Mouse (Mus musculus) kidney, embryonic 15.5 days (tissue): ENCODE measurements at regions not wholly inside any gene's neighbourhood (a gene's known extent, or its start where the extent isn't known, plus 50 kb on each side); places are given as distances from the start of the nearest gene placed in this dataset.

Experiments
- ATAC-seq: fragments of 200-750 bp; cut with Nextera tagmentation; replicated peaks from 2 replicates; pipeline ENCODE4 v1.8.0; 2017; ENCODE audit warnings: moderate TSS enrichment; ENCODE audit not compliant: low FRiP score
- H3K27ac ChIP-seq: fragments of 300-500 bp; sonication (generic); 2 replicates; pipeline ENCODE4 v1.5.1; 2015; ENCODE audit warnings: mild to moderate bottlenecking, inconsistent platforms
- H3K27me3 ChIP-seq: fragments of 300-500 bp; sonication (generic); 2 replicates; pipeline ENCODE4 v1.6.1; 2015; ENCODE audit warnings: inconsistent platforms
- H3K36me3 ChIP-seq: fragments of 300-500 bp; sonication (generic); 2 replicates; pipeline ENCODE4 v1.6.1; 2015; ENCODE audit warnings: inconsistent platforms
- H3K4me1 ChIP-seq: fragments of 300-500 bp; sonication (generic); 2 replicates; pipeline ENCODE4 v1.6.1; 2015; ENCODE audit warnings: inconsistent platforms
- H3K4me2 ChIP-seq: fragments of 300-500 bp; sonication (generic); 2 replicates; pipeline ENCODE4 v1.6.1; 2015; ENCODE audit warnings: moderate library complexity, mild to moderate bottlenecking, inconsistent platforms
- H3K4me3 ChIP-seq: fragments of 300-500 bp; sonication (generic); replicated peaks from 2 replicates; pipeline ENCODE4 v1.5.1; 2015; ENCODE audit warnings: mild to moderate bottlenecking, inconsistent platforms
- H3K9ac ChIP-seq: fragments of 300-500 bp; sonication (generic); 2 replicates; pipeline ENCODE4 v1.6.1; 2015; ENCODE audit warnings: mild to moderate bottlenecking, inconsistent platforms
- H3K9me3 ChIP-seq: fragments of 300-500 bp; sonication (generic); replicated peaks from 2 replicates; pipeline ENCODE4 v1.6.1; 2016; ENCODE audit warnings: inconsistent platforms
- WGBS: fragments of 180-500 bp; shearing (Covaris S2); methylation state at CpG from one replicate; pipeline ENCODE4 v1.1.7; 2015; ENCODE audit warnings: mixed read lengths; 5-methylcytosine and 5-hydroxymethylcytosine counted together

DNA sequence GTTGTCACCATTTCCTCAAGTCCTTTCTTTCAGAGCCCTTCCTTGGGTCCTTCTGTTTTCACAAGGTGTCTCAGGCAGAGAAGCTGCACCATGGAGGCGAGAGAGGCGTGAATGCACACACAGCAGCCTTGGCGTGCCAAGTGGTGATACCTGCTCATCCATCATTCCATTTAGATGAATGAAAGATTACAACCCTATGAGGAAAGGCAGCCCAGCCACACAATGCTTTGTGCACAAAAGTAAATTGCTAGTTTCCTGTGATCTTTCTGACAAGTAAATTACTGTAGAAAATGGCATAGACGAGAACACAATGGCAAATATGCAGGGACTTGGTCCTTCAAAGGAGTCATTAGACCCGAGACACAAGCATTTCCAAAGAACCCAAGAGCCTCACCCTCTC is 101.4 kb downstream of the Rnd3 start:
- H3K4me3 ChIP-seq, result no peak overlapping the region
- ATAC-seq, result no peak
- H3K36me3 ChIP-seq, result no peaks in the 10 kb centered on the region
- no peaks in the 10 kb centered on the region; the same call in 1 of the 2 replicates for H3K27me3 ChIP-seq
- no peaks in the 10 kb centered on the region for H3K4me1 ChIP-seq
- WGBS, result 78% methylated on average over 5 of the region's 5 CpGs
- no peak overlapping the region for H3K27ac ChIP-seq
- H3K9ac ChIP-seq, result no peak overlapping the region
- no peak overlapping the region for H3K4me2 ChIP-seq
- no peaks in the 10 kb centered on the region for H3K9me3 ChIP-seq

DNA sequence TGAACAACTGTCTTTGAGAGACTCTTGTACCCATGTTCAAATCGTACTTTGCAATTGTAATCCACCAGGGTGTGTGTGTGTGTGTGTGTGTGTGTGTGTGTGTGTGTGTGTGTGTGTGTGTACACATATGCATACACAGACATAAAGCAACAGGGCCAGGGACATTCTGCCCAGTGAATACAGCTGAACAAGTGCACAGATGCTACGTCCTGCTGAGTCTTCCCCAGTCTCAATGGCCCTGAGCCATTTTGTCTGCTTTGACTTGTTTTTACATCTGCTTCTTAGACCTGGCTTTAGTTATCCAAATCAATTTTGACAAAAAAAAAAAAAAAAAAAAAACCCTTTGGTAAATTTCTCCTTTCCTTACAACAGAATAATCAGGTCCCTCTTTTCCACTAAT is 103.3 kb downstream of the Rnd3 start:
- Histone ChIP-seq H3K4me1 (no peaks in the 10 kb centered on the region), H3K36me3 (no peaks in the 10 kb centered on the region), H3K9ac (no peak overlapping the region), H3K4me2 (no peak overlapping the region), H3K9me3 (no peaks in the 10 kb centered on the region), H3K27ac (no peak overlapping the region), H3K27me3 (no peaks in the 10 kb centered on the region; the same call in 1 of the 2 replicates), H3K4me3 (no peak overlapping the region)
- no peak for ATAC-seq
- WGBS, result 96% methylated on average over 2 of the region's 2 CpGs

DNA sequence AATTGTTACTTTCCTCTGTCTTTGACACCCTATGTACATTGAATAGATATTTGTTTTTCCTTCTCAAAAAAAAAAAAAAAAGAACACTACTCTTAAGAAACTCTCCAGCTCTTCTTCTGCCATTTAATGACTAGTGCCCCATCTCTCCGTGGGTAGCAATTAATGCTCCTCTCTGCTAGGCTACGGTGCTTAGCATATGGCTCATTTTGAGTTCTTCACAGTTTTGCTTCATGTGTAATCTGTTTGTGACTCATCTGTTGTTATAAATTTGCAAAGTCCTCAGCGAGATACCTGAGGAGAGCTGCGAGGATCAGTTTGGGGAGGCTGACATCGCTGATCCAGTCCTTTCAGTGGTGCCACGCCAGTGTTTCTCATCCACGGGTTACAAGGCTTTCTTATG is 107.8 kb downstream of the Rnd3 start:
- Histone ChIP-seq H3K36me3 (no peaks in the 10 kb centered on the region), H3K9me3 (no peaks in the 10 kb centered on the region), H3K4me2 (no peak overlapping the region), H3K9ac (no peak overlapping the region), H3K27ac (no peak overlapping the region), H3K27me3 (no peaks in the 10 kb centered on the region), H3K4me3 (no peak overlapping the region), H3K4me1 (no peaks in the 10 kb centered on the region; the same call in 1 of the 2 replicates)
- WGBS, result 53% methylated on average over 7 of the region's 7 CpGs
- no peak for ATAC-seq

DNA sequence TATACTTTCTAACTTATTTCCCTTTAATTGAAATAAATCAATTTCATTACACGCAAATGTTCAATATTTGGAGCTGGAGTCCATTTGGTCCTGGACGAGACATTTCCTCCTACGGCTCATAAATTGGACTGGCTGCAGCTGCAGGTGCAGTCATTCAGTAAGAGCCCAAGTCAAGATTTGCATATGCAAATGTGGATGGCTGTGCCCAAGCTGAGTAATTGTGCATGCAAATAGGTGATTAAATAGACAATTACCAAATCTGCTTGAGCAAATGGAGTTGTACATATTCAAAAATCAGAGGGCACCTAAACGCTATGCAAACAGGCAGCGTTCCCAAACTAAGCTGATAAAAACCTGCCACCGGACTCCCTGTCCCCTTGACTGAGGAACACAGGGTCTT is 110.2 kb downstream of the Rnd3 start:
- Histone ChIP-seq H3K4me2 (no peak overlapping the region), H3K9ac (no peak overlapping the region), H3K27ac (no peak overlapping the region), H3K4me3 (no peak overlapping the region), H3K27me3 (no peaks in the 10 kb centered on the region), H3K9me3 (no peaks in the 10 kb centered on the region), H3K4me1 (no peaks in the 10 kb centered on the region; the same call in 1 of the 2 replicates), H3K36me3 (no peaks in the 10 kb centered on the region)
- no peak for ATAC-seq
- 49% methylated on average over 6 of the region's 6 CpGs for WGBS

DNA sequence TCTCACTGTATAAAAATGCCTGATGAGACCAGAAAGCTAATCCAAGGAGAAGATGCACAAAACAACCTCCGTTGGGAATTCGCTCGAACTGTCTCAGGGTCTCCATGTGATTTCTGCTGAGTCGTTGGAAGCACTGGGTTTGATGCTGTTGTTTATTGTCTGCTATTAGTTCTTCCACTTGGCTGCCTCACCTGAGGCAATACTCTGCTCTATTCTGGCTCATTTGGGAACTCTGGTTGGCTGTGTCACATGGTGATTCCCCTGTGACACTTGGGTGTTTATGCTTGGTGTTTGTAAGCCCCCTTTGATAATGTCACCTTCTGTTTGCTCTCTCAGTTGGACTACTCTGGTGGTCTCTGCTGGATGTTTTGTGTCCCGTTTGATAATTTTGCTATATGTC is 111.9 kb downstream of the Rnd3 start:
- no peak overlapping the region for H3K9ac ChIP-seq
- H3K27me3 ChIP-seq, result no peaks in the 10 kb centered on the region
- no peak for ATAC-seq
- H3K4me1 ChIP-seq, result peaks cover 3% of the 10 kb centered on the region; the same call in 1 of the 2 replicates
- H3K36me3 ChIP-seq, result no peaks in the 10 kb centered on the region
- no peaks in the 10 kb centered on the region for H3K9me3 ChIP-seq
- H3K27ac ChIP-seq, result no peak overlapping the region
- H3K4me2 ChIP-seq, result no peak overlapping the region
- 72% methylated on average over 5 of the region's 5 CpGs for WGBS
- no peak overlapping the region for H3K4me3 ChIP-seq

DNA sequence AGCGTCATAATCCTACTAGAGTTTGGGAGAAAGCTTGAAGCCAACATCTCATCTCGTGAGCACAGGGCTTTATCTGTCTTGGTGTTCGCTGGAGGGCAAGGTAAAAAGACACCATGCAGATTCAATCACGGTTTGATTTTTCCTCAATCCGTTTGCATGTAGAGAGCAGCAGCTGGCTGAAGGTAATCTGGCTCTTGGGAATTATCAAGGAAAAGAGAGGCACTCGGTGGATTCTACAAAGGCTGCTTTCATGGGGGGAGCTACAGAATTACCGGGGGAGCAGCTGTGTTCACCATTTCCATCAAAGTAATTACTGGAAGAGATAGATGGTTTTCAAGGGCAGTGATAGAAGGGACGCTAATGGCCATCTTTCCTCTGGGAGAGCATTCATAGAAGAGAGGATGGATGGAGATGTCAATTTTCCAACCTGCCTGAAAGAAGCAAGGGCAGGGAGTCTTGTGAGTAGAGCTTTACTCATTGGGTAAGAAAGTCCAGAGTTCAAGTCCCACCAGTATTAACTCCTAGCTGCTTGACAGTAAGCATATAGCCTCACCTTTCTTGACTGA is 112.6 kb downstream of the Rnd3 start:
- H3K36me3 ChIP-seq, result no peaks in the 10 kb centered on the region
- no peak overlapping the region for H3K4me2 ChIP-seq
- no peak overlapping the region for H3K4me3 ChIP-seq
- no peak overlapping the region for H3K9ac ChIP-seq
- H3K27me3 ChIP-seq, result no peaks in the 10 kb centered on the region
- H3K27ac ChIP-seq, result no peak overlapping the region
- 81% methylated on average over 8 of the region's 8 CpGs for whole genome bisulfite sequencing
- no peak for ATAC-seq
- H3K9me3 ChIP-seq, result no peaks in the 10 kb centered on the region
- H3K4me1 ChIP-seq, result peaks cover 3% of the 10 kb centered on the region; the same call in 1 of the 2 replicates

DNA sequence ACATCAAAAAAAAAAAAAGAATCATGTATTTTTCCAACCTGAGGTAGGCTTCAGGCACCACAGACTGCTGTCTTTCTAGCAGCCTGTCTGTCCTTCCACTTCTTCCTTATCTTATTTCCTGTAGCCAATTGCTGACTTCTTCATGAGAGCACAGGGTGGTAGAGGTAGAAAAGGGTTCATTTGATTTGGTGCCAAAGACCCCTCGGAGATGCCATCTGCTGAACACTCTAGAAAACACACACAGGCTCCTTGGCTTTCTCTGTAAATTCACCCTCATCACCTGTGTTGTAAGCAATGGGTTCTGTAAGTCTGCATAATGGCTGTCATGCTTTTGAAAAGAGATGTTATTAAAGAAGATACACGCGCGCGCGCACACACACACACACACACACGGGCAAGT is 115.0 kb downstream of the Rnd3 start:
- Histone ChIP-seq H3K4me2 (no peak overlapping the region), H3K4me1 (peaks cover 3% of the 10 kb centered on the region; the same call in 1 of the 2 replicates), H3K4me3 (no peak overlapping the region), H3K9me3 (no peaks in the 10 kb centered on the region), H3K27me3 (no peaks in the 10 kb centered on the region), H3K27ac (no peak overlapping the region), H3K36me3 (no peaks in the 10 kb centered on the region), H3K9ac (no peak overlapping the region)
- 92% methylated on average over 7 of the region's 7 CpGs for WGBS
- ATAC-seq, result no peak

DNA sequence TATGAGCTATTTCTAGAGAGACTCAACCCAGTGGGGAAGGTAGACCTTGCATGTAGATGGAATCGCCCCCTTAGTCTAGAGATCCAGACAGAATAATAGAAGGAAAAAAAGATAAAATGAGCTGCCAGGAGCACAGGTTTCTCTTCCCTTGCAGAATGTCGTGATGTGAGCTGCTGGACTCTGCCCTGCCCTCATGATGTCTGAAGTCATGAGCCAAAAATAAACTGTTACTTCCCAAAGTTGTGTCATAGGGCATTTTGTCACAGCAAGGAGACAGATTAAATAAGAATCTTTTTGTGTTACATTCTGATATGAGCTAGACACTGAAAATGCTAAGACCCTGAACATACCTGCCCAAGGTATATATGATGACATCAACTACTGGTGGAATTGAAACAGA is 126.4 kb downstream of the Rnd3 start:
- WGBS, result 71% methylated on average over 2 of the region's 2 CpGs
- Histone ChIP-seq H3K4me2 (no peak overlapping the region), H3K9me3 (no peaks in the 10 kb centered on the region), H3K36me3 (no peaks in the 10 kb centered on the region), H3K4me1 (no peaks in the 10 kb centered on the region), H3K27ac (no peak overlapping the region), H3K27me3 (no peaks in the 10 kb centered on the region), H3K4me3 (no peak overlapping the region), H3K9ac (no peak overlapping the region)
- ATAC-seq, result no peak

DNA sequence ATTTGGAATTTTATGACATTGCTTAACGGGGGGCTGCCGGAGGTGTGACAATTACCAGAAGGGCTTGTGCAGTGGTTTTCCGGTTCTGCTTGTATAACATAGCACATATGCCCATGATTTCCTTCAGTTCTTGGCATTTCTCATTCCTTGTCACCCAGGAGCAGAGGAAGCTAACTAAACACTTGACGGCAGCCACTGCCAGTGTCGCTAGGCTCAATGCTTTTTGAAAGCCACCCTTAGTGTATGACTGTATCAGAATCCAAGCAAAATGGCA is 132.8 kb downstream of the Rnd3 start:
- Histone ChIP-seq H3K4me1 (peaks cover 3% of the 10 kb centered on the region; the same call in 1 of the 2 replicates), H3K27me3 (no peaks in the 10 kb centered on the region), H3K9me3 (no peaks in the 10 kb centered on the region), H3K36me3 (no peaks in the 10 kb centered on the region), H3K4me3 (no peak overlapping the region), H3K4me2 (no peak overlapping the region), H3K27ac (no peak overlapping the region), H3K9ac (no peak overlapping the region)
- no peak for ATAC-seq
- WGBS, result 78% methylated on average over 5 of the region's 5 CpGs

DNA sequence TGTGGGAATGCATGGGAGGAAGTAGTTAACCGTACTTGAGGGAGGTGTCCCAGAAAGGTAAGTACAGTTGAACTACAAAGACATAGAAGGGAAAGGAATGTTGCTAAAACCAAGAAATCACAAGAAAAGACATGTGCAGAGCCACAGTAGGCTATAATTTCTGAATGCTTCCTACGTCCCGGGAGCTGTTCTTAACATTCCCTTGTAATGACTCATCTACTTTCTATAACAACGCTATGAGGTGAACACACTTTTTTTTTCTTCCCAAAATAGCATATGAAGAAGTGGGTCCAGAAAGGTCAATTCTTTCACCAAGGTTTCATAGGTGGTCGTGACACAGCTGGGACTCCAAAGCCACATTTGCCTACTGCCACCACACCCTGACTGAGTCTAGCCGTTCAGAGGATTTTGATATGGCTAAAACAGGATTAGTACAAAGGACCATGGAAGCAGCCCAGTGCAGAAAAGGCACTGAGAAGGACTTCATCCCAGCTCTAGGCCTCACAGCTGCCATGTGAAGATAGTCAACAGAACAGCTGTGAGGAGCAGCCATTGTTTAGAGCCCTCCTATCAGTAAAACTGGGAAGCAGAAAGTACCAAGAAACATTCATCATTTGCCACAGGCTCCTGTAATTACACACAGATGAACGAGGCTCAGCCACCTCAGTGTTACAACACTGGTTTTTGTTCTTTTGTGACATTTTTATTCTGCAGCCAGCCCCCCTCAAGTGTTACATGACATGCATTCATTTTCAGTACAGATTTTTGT is 133.4 kb downstream of the Rnd3 start:
- H3K27me3 ChIP-seq, result no peaks in the 10 kb centered on the region
- H3K4me2 ChIP-seq, result no peak overlapping the region
- H3K9me3 ChIP-seq, result no peaks in the 10 kb centered on the region
- no peak overlapping the region for H3K27ac ChIP-seq
- WGBS, result 47% methylated on average over 7 of the region's 7 CpGs
- no peaks in the 10 kb centered on the region for H3K36me3 ChIP-seq
- peaks cover 3% of the 10 kb centered on the region; the same call in 1 of the 2 replicates for H3K4me1 ChIP-seq
- H3K4me3 ChIP-seq, result no peak overlapping the region
- H3K9ac ChIP-seq, result no peak overlapping the region
- ATAC-seq, result no peak

DNA sequence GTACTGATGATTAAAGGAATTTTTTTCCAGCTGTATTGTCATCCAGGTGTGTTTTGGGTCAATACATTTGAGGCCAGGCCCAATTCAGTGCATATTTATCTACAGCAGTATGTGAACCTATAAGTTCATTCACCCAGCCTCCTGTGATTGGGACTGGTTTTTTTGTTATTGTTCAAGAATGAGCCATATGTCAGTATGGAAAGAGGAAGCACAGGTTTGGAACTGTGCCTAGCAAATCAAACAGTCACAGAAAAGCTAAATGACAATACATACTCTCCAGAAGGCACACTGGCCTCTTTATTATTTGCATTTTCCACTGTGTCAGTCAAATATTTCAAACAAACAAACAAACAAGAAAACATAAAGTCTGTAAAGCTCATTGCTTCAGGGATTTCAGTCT is 134.7 kb downstream of the Rnd3 start:
- no peak overlapping the region for H3K4me2 ChIP-seq
- H3K9ac ChIP-seq, result no peak overlapping the region
- no peaks in the 10 kb centered on the region for H3K36me3 ChIP-seq
- no peak overlapping the region for H3K4me3 ChIP-seq
- H3K4me1 ChIP-seq, result peaks cover 3% of the 10 kb centered on the region; the same call in 1 of the 2 replicates
- ATAC-seq, result no peak
- no peaks in the 10 kb centered on the region for H3K27me3 ChIP-seq
- no peaks in the 10 kb centered on the region for H3K9me3 ChIP-seq
- no peak overlapping the region for H3K27ac ChIP-seq

DNA sequence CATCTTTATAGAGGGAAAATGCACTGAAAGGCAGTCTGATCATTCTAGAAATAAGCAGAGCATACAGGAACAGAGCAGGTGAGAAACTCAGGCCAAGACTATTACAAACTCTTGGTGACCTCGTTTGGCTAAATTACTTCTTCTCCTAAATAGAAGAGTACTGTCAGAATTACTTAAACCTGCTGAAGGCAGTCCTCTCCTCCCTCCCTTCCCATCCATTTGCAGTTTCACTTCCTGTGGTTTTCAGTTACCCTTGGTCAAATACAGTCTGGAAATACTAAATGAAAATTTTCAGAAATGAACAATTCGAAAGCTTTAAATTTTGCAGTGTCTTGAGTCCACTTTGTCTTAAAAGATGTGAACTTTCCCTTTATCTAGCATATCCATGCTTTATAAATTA is 135.8 kb downstream of the Rnd3 start:
- H3K4me3 ChIP-seq, result no peak overlapping the region
- no peaks in the 10 kb centered on the region for H3K36me3 ChIP-seq
- H3K9me3 ChIP-seq, result no peaks in the 10 kb centered on the region
- no peak overlapping the region for H3K9ac ChIP-seq
- no peaks in the 10 kb centered on the region for H3K27me3 ChIP-seq
- no peak for ATAC-seq
- H3K4me1 ChIP-seq, result peaks cover 3% of the 10 kb centered on the region; the same call in 1 of the 2 replicates
- 55% methylated on average over 2 of the region's 2 CpGs for WGBS
- no peak overlapping the region for H3K4me2 ChIP-seq
- no peak overlapping the region for H3K27ac ChIP-seq

DNA sequence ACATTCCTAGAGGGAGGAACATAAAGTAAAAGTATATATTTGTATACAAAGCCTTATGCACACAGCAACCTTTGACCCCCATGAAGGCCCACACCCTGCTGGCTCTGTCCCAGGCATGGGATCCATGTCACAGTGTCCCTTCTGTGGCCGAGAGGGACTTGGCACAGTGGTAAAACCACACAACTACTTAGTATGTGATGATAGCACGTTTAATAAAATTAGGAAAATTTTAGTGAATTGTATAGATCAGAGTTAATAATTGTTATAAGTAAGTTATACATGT is 140.7 kb downstream of the Rnd3 start:
- Histone ChIP-seq H3K9ac (no peak overlapping the region), H3K27me3 (no peaks in the 10 kb centered on the region), H3K4me3 (no peak overlapping the region), H3K4me1 (no peaks in the 10 kb centered on the region), H3K36me3 (no peaks in the 10 kb centered on the region), H3K27ac (no peak overlapping the region), H3K9me3 (no peaks in the 10 kb centered on the region), H3K4me2 (no peak overlapping the region)
- 67% methylated on average over 2 of the region's 2 CpGs for WGBS
- no peak for ATAC-seq
